Mouse (Mus musculus): ENCODE results near the gene Elf1. TPM values are rescaled to one million over a fixed set of nuclear protein-coding genes. Genes with fewer than 3 reads are reported as not detected.

Elf1 gene
- polyA plus RNA-seq, 1 experiment, result 15.4 TPM

DNA sequence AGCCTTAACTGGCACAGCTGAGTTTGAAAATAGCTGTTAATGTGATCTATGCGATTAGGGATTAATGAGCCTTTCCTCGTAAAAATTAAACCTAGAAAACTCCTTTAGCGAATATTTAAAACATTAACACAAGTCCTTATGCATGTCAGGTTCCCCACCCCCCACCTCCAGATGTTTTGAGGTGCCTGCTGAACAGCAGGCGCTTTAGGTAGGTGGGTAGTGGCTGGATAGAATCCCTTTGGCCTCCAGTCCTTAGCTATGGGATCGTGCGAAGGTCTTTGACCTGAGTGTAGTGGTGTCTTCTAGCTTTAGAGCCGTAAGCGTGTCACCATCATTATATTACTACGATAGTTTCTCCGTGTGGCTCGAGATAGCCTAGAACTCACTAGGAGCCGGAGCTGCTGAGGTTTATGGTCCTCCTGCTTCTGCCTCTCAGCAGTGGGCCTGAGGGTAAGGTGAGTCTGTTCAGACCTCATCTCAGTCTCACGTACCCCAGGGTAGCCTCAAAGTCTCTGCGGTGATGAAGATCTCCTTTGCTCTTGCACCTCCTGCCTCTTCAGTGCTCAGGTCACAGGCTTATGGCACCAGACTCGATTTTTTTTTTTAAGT lies 1.9 kb downstream of the Elf1 start:
- no peaks in the 10 kb centered on the region for H3K27me3 ChIP-seq (replicated peaks; ENCODE audit: control insufficient read depth, insufficient read depth, low read length)
- H3K27ac ChIP-seq (ENCODE audit: insufficient read depth, low read depth, low read length), result peak overlapping the region; percentile 97
- peak; percentile 22 for DNase-seq
- WGBS, result 5% methylated on average over 15 of the region's 15 CpGs
- peak overlapping the region; percentile 71 for H3K4me3 ChIP-seq (ENCODE audit: insufficient read depth, low read depth, low read length)
- TF ChIP-seq CTCF (conservative IDR thresholded peaks at IDR 0.05; ENCODE audit: insufficient read depth, insufficient read length, low read depth, low read length) (no peak), POLR2A (IDR thresholded peaks at IDR 0.05; ENCODE audit: low read depth, low read length) (no peak)
- no peaks in the 10 kb centered on the region for H3K36me3 ChIP-seq (ENCODE audit: control insufficient read depth, insufficient read depth, low read length)
- peaks cover 27% of the 10 kb centered on the region for H3K4me1 ChIP-seq (ENCODE audit: control insufficient read depth, insufficient read depth, low read length)

DNA sequence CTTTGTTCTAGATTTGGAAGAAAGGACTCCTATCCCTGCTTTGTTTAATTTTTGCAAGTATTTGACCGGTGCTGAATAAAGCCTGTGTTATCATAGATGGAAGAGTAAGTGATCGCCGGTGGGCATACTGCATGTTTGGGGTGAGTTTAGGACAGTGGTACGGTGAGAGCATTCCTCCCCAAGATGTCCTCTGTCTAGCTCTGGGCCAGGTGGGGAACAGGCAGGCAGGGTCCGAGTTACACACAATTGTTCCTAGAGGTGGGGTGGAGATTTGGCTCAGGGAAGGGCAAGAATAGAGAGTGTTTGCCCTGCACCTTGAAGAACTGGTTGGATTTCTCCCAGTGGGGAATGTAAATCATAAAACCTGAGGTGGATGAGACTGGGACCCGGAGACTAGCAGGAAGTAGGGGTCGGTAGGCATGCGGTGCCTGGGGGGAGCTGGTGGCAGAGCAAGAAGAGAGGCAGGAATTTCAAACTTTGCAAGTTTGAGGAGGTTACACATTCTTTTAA lies 2.7 kb downstream of the Elf1 start:
- DNase-seq, result no peak
- Histone ChIP-seq H3K27ac (ENCODE audit: insufficient read depth, low read depth, low read length) (peak overlapping the region; percentile 32; the same call in 1 of the 2 replicates), H3K36me3 (ENCODE audit: control insufficient read depth, insufficient read depth, low read length) (no peaks in the 10 kb centered on the region), H3K27me3 (replicated peaks; ENCODE audit: control insufficient read depth, insufficient read depth, low read length) (no peaks in the 10 kb centered on the region), H3K4me3 (ENCODE audit: insufficient read depth, low read depth, low read length) (peak overlapping the region; percentile 52), H3K4me1 (ENCODE audit: control insufficient read depth, insufficient read depth, low read length) (peaks cover 33% of the 10 kb centered on the region)
- 33% methylated on average over 8 of the region's 8 CpGs for WGBS
- no peak for TF ChIP-seq POLR2A (IDR thresholded peaks at IDR 0.05; ENCODE audit: low read depth, low read length)
- TF ChIP-seq CTCF (conservative IDR thresholded peaks at IDR 0.05; ENCODE audit: insufficient read depth, insufficient read length, low read depth, low read length), result no peak

DNA sequence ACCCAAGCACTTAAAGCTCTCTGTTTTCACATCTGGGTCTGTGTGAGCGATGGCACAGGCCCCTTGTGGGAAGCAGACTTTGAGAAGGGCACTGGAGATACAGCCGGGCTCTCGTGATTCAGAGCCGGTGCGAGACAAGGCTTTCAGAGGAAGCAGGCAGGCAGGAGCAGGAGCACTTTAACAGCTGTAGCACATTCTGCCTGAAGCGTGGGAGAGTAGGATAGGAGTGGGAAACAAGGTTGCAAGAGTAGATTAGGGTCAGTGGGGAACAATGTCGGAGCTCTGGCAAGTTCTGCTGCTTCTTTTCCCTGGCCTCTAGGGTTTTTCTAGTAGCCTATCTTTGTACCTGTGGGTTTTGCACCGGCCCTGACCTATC lies 5.6 kb downstream of the Elf1 start:
- H3K27me3 ChIP-seq (replicated peaks; ENCODE audit: control insufficient read depth, insufficient read depth, low read length), result no peaks in the 10 kb centered on the region
- no peak overlapping the region for H3K4me3 ChIP-seq (ENCODE audit: insufficient read depth, low read depth, low read length)
- H3K4me1 ChIP-seq (ENCODE audit: control insufficient read depth, insufficient read depth, low read length), result peaks cover 42% of the 10 kb centered on the region
- TF ChIP-seq CTCF (conservative IDR thresholded peaks at IDR 0.05; ENCODE audit: insufficient read depth, insufficient read length, low read depth, low read length) (no peak), POLR2A (IDR thresholded peaks at IDR 0.05; ENCODE audit: low read depth, low read length) (no peak)
- H3K27ac ChIP-seq (ENCODE audit: insufficient read depth, low read depth, low read length), result peak overlapping the region; percentile 84
- DNase-seq, result no peak
- H3K36me3 ChIP-seq (ENCODE audit: control insufficient read depth, insufficient read depth, low read length), result no peaks in the 10 kb centered on the region
- 6% methylated on average over 8 of the region's 8 CpGs for WGBS

DNA sequence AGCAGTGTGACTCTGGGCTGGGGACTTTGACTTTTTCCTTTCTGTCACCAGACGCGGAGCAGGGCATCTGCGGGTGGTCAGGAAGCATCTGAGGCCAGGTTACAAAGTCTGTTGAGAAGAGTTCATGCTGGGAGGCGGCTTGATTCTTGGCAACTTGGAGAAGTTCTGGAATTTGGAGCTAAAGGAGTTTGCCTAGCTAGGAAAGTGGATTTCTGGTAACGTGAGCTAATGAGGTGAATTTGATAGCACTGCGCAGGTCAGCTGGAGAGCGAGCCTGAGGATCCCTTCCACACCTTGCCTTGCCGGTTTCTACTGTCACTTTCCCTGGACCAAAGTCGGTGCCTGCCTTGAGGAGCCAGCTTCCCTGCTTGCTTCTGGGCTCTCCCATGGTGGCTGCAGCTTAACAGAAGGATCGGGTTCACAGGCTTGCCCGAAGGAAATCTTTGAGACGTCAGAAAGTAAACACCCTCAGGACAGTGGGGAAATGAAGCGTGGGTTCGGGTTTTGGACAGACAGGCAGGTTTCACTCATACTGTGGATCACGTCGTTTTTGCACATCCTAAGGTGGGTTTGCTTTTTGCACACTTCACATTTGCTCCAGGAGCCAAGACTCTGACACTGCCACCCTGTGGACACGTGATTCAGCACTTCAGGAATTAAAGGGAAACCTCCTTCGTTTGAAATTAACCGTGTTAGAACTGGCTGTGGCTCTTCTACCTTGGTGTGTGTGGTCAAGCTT lies 6.2 kb downstream of the Elf1 start:
- no peak for TF ChIP-seq POLR2A (IDR thresholded peaks at IDR 0.05; ENCODE audit: low read depth, low read length)
- peak; percentile 33; the same call in 1 of the 2 replicates for TF ChIP-seq CTCF (conservative IDR thresholded peaks at IDR 0.05; ENCODE audit: insufficient read depth, insufficient read length, low read depth, low read length)
- no peaks in the 10 kb centered on the region for H3K27me3 ChIP-seq (replicated peaks; ENCODE audit: control insufficient read depth, insufficient read depth, low read length)
- peak; percentile 91 for DNase-seq
- H3K36me3 ChIP-seq (ENCODE audit: control insufficient read depth, insufficient read depth, low read length), result no peaks in the 10 kb centered on the region
- 3% methylated on average over 19 of the region's 19 CpGs for WGBS
- H3K4me1 ChIP-seq (ENCODE audit: control insufficient read depth, insufficient read depth, low read length), result peaks cover 42% of the 10 kb centered on the region
- H3K4me3 ChIP-seq (ENCODE audit: insufficient read depth, low read depth, low read length), result peak overlapping the region; percentile 29
- peak overlapping the region; percentile 84 for H3K27ac ChIP-seq (ENCODE audit: insufficient read depth, low read depth, low read length)

DNA sequence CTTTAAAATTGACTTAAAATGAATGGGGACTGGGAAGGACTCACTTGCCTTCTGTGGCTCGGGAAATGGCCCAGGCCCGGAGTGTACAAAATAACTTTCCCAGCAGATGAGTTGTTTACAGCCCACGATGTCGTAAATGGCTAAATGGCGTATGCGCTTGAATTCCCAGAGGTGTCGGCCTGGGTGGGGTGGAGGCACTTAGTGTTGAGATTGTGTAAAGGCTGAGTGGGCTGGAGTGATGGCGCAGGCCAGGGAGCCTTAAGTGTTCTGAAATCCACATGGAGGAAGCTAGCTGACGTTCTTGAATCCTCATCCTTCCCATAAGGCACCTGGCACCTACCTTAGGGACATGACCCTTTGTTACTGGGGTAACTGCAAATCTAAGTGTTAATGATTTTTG lies 7.5 kb downstream of the Elf1 start:
- TF ChIP-seq POLR2A (IDR thresholded peaks at IDR 0.05; ENCODE audit: low read depth, low read length) (no peak), CTCF (conservative IDR thresholded peaks at IDR 0.05; ENCODE audit: insufficient read depth, insufficient read length, low read depth, low read length) (no peak)
- peak overlapping the region; percentile 29 for H3K27ac ChIP-seq (ENCODE audit: insufficient read depth, low read depth, low read length)

DNA sequence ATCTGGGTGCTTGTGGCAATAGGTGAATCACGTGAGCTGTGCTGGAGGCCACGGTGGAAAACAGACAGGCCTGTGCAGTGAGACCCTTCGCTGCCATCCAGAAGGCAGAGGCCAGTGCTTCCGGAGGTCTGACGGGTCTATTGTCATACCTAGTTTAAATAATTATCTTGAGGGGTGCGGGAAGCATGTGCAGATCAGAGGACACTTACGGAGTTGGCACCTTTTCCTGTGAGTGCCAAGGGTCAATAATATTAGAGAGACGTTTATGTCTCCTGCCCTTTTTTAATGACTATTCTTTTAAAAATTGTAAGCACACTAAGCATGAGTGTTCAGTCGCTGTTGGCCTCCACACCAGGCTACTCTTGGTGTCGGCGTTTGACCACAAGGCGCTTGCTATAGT lies 8.2 kb downstream of the Elf1 start:
- TF ChIP-seq CTCF (conservative IDR thresholded peaks at IDR 0.05; ENCODE audit: insufficient read depth, insufficient read length, low read depth, low read length), result no peak
- no peak for TF ChIP-seq POLR2A (IDR thresholded peaks at IDR 0.05; ENCODE audit: low read depth, low read length)
- Histone ChIP-seq H3K27me3 (replicated peaks; ENCODE audit: control insufficient read depth, insufficient read depth, low read length) (no peaks in the 10 kb centered on the region), H3K4me1 (ENCODE audit: control insufficient read depth, insufficient read depth, low read length) (peaks cover 36% of the 10 kb centered on the region), H3K27ac (ENCODE audit: insufficient read depth, low read depth, low read length) (peak overlapping the region; percentile 70), H3K36me3 (ENCODE audit: control insufficient read depth, insufficient read depth, low read length) (no peaks in the 10 kb centered on the region; the same call in 1 of the 2 replicates), H3K4me3 (ENCODE audit: insufficient read depth, low read depth, low read length) (no peak overlapping the region)
- 36% methylated on average over 12 of the region's 12 CpGs for WGBS
- peak; percentile 69 for DNase-seq

More for the DNA sequence above, 7.5 kb downstream of the Elf1 start:
- no peaks in the 10 kb centered on the region; the same call in 1 of the 2 replicates for H3K36me3 ChIP-seq (ENCODE audit: control insufficient read depth, insufficient read depth, low read length)
- peak; percentile 44 for DNase-seq
- peaks cover 35% of the 10 kb centered on the region for H3K4me1 ChIP-seq (ENCODE audit: control insufficient read depth, insufficient read depth, low read length)
- no peak overlapping the region for H3K4me3 ChIP-seq (ENCODE audit: insufficient read depth, low read depth, low read length)
- WGBS, result 55% methylated on average over 9 of the region's 9 CpGs
- no peaks in the 10 kb centered on the region for H3K27me3 ChIP-seq (replicated peaks; ENCODE audit: control insufficient read depth, insufficient read depth, low read length)

DNA sequence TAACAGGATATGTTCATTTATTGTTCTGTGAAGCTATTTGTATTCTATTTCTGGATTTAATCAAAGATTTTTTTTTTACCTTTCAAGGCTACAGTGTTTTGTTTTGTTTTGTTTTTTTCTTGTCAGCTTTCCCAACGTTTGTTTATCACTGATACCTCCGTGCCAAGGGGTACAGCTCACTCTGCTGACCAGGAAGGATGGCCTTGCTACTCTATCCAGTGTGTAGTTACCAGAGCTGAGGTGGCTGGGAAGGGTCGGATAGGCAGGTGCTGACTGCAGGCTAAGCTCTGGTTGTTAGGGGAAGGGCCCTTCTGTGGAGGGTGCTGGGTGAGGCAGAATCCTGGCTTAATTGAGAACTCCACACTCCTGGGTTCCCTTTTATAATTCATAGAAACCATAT lies 9.3 kb downstream of the Elf1 start:
- no peak for DNase-seq
- no peaks in the 10 kb centered on the region; the same call in 1 of the 2 replicates for H3K36me3 ChIP-seq (ENCODE audit: control insufficient read depth, insufficient read depth, low read length)
- no peak overlapping the region for H3K27ac ChIP-seq (ENCODE audit: insufficient read depth, low read depth, low read length)
- peaks cover 33% of the 10 kb centered on the region; the same call in 1 of the 2 replicates for H3K4me1 ChIP-seq (ENCODE audit: control insufficient read depth, insufficient read depth, low read length)
- no peak overlapping the region for H3K4me3 ChIP-seq (ENCODE audit: insufficient read depth, low read depth, low read length)
- no peaks in the 10 kb centered on the region for H3K27me3 ChIP-seq (replicated peaks; ENCODE audit: control insufficient read depth, insufficient read depth, low read length)
- TF ChIP-seq CTCF (conservative IDR thresholded peaks at IDR 0.05; ENCODE audit: insufficient read depth, insufficient read length, low read depth, low read length), result no peak
- no peak for TF ChIP-seq POLR2A (IDR thresholded peaks at IDR 0.05; ENCODE audit: low read depth, low read length)
- 41% methylated on average over 3 of the region's 3 CpGs for WGBS
